Mouse (Mus musculus) T-cell, adult 2 months (primary cell): Measurements from ENCODE around the gene Olfr543.

Experiments
- DNase-seq: peaks from one replicate; pipeline ENCODE4 v3.0.0; 2022; ENCODE audit warnings: low spot score

Gene Olfr543

GRCm38 (mm10) chr7:102476601-102477000 lies 4.9 kb downstream of the Olfr543 start:
- no peak for DNase-seq

- no peak for DNase-seq
Measured at GRCm38 (mm10) chr7:102472675-102473074, 8.8 kb downstream of the Olfr543 start.

- DNase-seq: no peak
Measured at GRCm38 (mm10) chr7:102467566-102467965, 13.9 kb downstream of the Olfr543 start.

GRCm38 (mm10) chr7:102458618-102459380 lies 22.7 kb downstream of the Olfr543 start:
- no peak for DNase-seq

GRCm38 (mm10) chr7:102446438-102446837 lies 35.0 kb downstream of the Olfr543 start:
- no peak for DNase-seq

GRCm38 (mm10) chr7:102444301-102444700 lies 37.2 kb downstream of the Olfr543 start:
- no peak for DNase-seq

- DNase-seq: no peak
Measured at GRCm38 (mm10) chr7:102442432-102442831, 39.0 kb downstream of the Olfr543 start.

GRCm38 (mm10) chr7:102441657-102442391 lies 39.7 kb downstream of the Olfr543 start, which contains the start of gene Rrm1:
TSS of gene Rrm1 (plus strand) at chr7:102441695.
- peak; percentile 94 for DNase-seq

- no peak for DNase-seq
Measured at GRCm38 (mm10) chr7:102440822-102441656, 40.4 kb downstream of the Olfr543 start.

GRCm38 (mm10) chr7:102434344-102434743 lies 47.1 kb downstream of the Olfr543 start:
- no peak for DNase-seq
